Mouse (Mus musculus): ENCODE results near the gene 1700049E17Rik1.
"Not testable (repeated sequence)": the region's sequence is repeated elsewhere in the genome, so short reads cannot be mapped to it uniquely, and the experiment has no call there.

Gene 1700049E17Rik1

GRCm38 (mm10) chr14:41924649-41925048, at the start of gene 1700049E17Rik1:
Gene 1700049E17Rik1 (plus strand): TSS chr14:41924949.
- DNase-seq (ENCODE audit: low read depth): not testable (repeated sequence)

- not testable (repeated sequence) for DNase-seq (ENCODE audit: low read depth)
These were observed 17.6 kb upstream of the 1700049E17Rik1 start, which contains the start of gene Gm7980 for GRCm38 (mm10) chr14:41907190-41907589. Gene Gm7980 (minus strand): TSS chr14:41907290.

- DNase-seq (ENCODE audit: low read depth): not testable (repeated sequence)
These were observed 18.9 kb downstream of the 1700049E17Rik1 start, which contains the start of gene 1700024B05Rik for GRCm38 (mm10) chr14:41943695-41944094. Gene 1700024B05Rik (plus strand): TSS chr14:41943995.

GRCm38 (mm10) chr14:41964095-41964494, 39.3 kb downstream of the 1700049E17Rik1 start:
- DNase-seq (ENCODE audit: low read depth): not testable (repeated sequence)

- DNase-seq (ENCODE audit: low read depth): not testable (repeated sequence)
These were observed 43.1 kb downstream of the 1700049E17Rik1 start, which contains the start of gene Gm6401 for GRCm38 (mm10) chr14:41967827-41968226. Gene Gm6401 (minus strand): TSS chr14:41967927.

GRCm38 (mm10) chr14:41968596-41968995, 43.8 kb downstream of the 1700049E17Rik1 start:
- not testable (repeated sequence) for DNase-seq (ENCODE audit: low read depth)

Data from induced T-regulatory cell, adult 2 months (primary cell).